Mouse (Mus musculus): ENCODE measurements around the gene Tspan14. TPM values are rescaled to one million over a fixed set of nuclear protein-coding genes. Genes with fewer than 3 reads are reported as not detected.

The Tspan14 gene
- total RNA-seq, 2 experiments from 2014 or later: 28.1 to 30.4 TPM

DNA sequence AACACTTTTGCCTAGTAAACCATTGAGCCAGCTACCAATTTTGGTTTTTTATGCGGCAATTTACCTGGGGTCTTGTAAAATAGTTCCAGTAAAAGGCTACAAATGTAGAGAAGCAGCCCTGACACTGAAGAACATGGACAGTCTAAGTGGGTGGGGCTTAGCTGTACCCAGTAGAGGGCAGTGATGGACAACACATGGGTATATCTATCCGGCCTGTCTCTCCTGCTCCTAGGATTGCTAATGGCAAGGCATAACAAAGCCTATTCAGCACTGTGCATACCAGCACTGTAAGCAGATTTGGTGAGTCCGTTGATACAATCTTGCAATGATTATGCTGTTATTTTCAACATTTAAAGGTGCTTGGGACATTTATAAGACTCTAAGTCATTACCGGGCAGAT is 12.4 kb upstream of the Tspan14 start:
- peak; percentile 45 to 65 for DNase-seq
- intact Hi-C loops (cut with DNase I): loop anchor here (1.0 to 10.0 kb wide), 4 partner anchors 33 to 187 kb away; partner anchors contain the start of gene Fam213a

DNA sequence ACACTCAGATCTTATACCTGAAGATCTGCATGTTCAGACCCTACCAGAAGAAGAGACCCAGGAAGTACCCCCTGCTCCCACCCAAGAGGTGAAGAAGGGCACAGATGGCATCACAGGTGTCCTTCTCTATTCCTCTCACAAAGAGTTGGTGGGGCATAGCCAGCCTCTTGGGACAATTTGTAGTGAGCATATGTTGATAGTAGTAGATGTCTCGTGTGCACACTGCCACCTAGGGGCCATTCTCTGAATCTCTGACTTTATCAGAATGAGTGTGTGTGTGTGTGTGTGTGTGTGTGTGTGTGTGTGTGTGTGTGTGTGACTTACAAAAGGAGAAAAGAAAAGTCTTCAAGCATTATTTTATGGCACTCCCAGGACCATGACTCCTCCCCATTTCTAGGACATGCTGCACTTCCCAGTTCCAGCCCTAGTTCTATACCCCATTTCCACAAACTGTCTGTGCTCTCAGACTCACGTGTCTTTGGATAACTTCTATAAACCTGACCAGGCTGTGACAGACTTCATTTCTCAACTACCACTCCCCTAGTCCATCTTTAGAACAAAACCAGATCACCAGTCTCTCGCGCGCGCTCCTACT is 8.6 kb upstream of the Tspan14 start:
- DNase-seq: peak; percentile 65 to 85
- intact Hi-C loops (cut with DNase I): loop anchor here (1.0 to 10.0 kb wide), 4 partner anchors 37 to 183 kb away; partner anchors contain the start of gene Fam213a

DNA sequence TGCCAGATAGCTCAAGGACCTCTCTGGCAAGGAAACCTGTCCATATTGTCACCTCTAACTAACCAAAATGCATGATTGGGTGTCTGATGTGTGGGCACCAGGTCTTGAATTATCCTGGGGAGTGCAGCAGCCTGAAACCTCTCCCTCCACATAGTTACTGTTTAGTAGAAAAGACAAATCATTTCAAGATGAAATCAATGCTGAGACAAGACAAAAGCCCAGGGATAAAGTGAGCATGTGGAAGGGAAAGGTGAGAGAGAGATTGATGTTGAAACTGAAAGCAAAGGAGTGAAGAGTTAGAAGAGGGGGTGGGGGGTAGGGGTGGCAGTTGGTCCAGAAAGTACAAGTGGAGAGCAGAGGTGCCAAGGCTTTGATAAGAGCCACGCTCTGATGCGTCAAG is 1.4 kb upstream of the Tspan14 start:
- no peak for DNase-seq
- intact Hi-C loops (cut with DNase I): no loop called here

DNA sequence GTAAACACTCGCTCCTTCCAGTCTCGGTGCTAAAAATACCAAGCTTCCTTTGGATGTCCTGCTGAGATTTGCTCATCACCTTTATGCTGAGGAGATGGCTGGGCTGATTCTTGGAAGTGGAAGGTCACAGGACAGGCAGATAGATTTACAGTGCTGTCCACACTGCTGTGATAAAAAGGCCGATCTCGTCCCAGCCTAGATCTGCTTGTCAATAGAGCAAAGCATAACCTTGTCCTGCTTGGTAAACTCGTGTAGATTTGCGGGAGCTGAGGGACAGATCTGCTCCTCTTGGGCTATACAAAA is 942 bp upstream of the Tspan14 start:
- intact Hi-C loops (cut with DNase I): no loop called here
- DNase-seq: no peak

DNA sequence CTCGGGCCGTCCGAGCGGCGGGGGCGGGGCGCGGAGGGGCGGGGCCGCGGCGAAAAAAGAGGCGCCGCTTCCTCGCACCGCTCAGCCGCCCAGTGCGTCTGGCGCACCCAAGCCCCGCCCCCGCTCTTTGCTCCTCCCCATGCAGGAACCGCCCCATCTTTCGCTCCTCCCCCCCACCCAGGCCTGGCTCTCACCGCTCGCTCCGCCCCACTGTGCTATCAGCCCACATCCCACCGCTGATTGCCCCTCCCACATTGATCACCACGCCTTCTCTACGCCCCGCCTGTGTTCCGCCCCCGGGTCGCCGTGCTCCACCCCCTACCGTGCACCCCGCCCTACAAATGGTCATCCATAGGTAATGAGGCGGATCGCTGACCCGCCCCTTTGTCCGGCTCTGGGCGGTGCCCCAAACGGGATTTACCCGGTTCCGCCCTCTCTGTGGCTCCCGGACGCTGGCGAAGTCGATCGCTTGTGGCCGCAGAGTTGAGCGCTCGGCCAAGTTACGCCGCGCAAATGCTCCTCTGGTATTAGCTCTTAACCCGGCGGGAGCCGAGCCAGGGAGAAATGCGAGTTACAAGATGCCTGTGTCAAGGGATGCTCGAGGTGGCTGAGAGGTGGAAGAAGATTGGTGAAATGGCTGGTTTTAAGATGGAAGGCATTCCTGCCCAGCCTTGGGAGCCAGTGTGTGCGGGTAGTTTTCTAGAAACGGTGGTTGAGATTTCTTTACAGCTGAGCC is 423 bp upstream of the Tspan14 start:
- DNase-seq: peak; percentile 97
- intact Hi-C loops (cut with DNase I): no loop called here

DNA sequence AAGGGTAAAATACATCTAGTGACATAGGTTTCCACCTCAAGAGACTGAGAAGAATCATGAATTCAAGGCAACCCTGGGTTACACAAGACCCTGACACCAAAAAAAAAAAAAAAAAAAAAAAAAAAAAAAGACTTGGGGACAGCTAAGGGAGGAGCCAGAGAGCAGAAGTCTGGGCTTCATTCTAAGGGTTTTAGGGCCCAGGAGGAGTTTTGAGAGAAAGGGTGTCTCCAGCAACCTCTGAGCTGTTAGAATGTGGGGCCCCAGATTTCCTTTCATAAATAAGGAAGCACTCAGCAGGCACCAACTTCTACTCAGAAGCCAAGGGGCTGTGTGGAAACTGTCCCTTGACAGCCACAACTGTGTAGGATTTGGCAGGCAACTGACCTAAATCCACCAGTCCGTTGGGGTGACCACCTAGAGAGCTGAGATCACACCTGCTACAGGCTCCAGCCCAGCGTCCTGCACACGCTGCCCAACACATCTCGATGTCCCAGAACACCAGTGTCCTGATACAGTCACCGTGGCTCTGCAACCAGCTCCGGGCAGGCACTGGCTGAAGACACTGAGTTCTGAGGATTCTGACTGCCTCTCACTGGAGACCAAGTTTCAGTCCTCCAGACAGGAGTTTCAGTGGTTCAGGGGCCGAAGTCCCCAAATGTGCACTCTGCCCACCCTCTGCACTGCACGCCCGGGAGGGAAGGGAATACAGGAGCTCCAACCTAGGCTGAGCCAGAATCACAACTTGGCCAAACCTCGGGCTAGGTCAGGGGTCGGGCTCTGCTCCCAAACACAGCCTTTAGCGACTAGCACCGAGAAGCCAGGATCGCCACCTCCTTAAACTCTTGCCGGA is 875 bp downstream of the Tspan14 start:
- intact Hi-C loops (cut with DNase I): no loop called here
- peak in 1 of 2 experiments; percentile 59 for DNase-seq

DNA sequence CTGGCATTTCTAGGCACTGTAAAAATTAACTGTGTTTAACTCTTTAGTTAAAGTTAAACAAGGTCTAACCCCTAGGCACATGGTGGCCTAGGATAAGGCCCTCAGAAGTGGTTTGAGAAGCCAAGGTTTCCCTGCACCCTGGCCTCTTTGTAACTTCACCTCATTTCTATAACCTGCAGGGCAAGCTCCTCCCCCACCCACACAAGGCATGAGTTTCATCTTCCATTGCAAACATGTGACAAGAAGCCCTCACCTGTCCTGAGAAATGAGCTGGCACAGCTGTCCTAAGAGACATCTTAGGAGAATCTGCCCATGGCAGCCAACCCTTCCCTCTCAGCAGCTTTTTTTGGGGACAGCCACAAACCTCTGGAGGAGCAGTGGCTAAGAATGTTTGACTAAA is 1.7 kb downstream of the Tspan14 start:
- intact Hi-C loops (cut with DNase I): no loop called here
- DNase-seq: no peak

DNA sequence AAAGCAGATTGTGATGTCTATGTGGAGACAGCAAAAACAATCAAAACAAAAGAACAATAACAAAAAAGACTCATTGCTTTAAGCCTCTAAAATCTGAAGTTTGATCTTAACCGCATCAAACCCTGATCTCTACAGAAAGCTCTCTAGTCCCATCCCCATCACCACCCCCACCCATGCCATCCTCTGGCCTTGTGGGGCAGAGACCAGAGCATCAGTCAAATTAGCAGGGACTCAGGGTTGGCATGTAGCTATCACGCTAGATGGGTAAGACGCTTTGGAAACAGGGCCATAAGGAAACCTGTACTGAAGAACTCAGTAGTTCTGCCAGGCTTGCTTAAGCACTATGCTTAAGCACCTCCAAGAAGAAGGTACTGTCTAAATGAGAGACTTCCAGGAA is 2.4 kb downstream of the Tspan14 start:
- intact Hi-C loops (cut with DNase I): no loop called here
- no peak for DNase-seq

DNA sequence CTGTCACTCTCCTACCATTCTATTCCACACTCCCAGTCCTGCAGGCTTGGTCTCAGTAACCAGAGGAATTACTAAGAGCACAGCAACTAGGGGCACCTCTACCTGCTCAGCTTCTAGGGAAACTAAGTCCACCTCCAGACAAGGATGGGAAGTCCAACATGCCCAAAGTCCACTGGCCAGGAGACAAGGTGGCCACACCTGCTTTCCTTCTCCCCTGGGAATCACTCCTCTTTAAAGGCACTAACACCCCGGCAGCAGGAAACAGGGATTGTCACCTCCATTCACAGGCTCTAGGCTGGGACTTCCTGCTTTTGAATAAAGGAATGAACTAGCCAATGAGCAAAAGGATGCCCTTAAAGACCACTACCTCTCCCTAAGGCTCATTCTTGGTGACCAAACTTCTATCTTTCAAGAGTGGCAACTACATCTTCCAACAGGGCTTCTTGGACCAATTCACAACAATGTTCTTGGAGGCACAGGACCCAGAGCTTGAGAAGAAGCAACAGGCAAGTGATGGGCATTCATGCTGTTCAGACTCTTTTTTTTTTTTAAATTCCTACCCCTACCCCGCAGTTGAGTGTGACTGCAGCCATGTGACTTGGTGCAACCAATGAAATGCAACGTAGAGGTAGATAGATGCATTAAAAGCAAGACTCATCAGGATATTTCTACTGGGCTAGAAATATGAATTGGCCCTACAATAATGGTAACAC is 3.0 kb downstream of the Tspan14 start:
- intact Hi-C loops (cut with DNase I): no loop called here
- no peak for DNase-seq

DNA sequence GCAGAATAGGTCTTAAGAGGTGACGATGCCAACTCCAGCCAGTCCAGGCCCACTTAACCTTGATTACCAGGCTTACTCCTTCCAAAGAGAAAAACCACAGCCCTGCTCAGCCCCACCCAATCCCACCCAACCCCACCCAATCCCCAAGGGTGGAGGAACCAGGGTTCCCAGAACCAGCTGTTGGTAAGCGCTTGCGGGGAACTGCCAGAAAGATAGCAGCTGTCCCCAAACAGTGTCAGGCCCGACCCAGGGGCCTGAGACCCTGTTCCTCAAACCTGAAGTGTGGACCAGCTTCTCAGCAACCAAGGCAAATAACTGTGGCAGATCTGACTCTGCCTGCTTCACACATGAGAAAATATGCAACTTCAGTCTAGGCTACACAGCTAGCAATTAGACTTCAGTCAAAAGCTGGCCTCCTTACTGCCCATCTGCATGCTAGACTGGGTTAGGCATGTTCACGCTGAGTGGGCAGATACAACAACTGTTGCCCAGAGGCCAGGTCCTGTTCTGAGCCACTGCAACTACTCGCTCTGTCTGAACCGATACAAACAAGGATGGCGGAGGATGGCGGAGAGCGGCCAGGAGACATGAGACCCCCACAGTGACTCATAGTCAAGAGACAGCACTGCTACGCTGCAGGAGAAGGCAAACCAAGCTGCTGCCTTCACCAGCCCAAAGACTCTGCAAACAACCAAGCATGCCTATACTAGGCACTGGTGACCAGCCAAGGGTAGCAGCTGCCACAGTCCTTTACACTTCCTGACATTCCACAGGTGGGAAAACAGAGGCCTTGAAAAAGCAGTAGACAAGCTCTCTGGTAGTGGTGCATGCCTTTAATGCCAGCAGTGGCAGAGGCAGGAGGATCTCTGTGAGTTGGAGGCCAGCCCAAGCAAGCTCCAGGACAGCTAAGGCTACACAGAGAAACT is 4.0 kb downstream of the Tspan14 start:
- DNase-seq: no peak
- intact Hi-C loops (cut with DNase I): no loop called here

DNA sequence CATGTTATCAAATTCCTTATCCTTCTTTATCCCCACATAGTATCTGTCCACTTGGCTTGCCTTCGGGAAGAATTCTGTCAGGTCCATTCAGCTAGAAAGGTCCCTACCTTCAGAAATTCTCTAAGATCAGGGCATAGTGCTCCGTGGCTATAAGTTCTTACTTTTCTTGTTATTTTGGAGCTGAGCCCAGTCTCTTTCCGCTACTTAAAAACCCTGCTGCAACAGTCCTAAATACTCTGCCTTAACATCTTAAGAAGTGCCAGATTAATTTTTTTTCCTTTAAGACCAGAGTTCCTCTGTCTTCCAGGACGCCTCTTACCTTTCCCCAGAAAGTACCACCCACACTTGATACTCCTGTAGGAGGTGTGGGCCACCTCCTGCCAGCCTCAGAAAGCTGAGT is 6.4 kb downstream of the Tspan14 start:
- DNase-seq: no peak
- intact Hi-C loops (cut with DNase I): no loop called here

DNA sequence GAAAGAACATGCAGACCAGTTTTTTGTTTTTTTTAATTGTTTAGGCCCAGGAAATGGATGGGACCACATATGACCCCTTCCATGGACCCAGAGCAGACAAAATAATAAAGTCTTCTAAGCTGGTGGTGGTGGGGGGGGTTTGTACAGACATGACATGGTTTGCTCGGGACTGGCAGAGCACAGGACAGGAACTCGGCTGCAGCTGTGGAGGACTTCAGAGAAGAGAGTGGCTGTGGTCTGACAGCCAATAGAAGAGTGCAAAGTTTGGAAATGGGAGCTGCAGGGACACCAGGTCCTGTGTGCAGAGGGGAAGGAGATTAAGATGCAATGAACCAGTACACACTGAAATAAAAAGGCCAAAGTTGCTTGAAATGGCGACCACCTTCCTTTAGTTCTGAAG is 7.0 kb downstream of the Tspan14 start:
- intact Hi-C loops (cut with DNase I): no loop called here
- no peak for DNase-seq

DNA sequence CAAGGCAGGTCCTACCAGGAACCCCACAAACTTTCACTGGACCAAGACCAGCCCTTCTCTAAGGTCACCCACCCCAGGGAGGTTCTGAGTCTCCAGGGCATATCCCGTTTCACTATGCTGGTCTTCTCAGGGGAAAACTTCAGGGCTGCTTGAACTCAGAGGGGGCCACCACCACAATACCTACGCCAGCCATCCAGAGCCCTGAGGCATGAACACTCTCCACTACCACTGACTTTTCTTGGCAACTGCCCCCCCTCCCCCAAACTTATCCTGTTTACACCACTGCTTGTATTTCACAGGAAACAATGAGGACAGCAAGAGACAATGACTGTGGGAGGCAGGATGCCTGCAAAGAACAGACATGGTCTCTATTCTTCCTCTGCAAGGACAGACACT is 7.6 kb downstream of the Tspan14 start:
- intact Hi-C loops (cut with DNase I): no loop called here
- DNase-seq: peak; percentile 47 to 56

DNA sequence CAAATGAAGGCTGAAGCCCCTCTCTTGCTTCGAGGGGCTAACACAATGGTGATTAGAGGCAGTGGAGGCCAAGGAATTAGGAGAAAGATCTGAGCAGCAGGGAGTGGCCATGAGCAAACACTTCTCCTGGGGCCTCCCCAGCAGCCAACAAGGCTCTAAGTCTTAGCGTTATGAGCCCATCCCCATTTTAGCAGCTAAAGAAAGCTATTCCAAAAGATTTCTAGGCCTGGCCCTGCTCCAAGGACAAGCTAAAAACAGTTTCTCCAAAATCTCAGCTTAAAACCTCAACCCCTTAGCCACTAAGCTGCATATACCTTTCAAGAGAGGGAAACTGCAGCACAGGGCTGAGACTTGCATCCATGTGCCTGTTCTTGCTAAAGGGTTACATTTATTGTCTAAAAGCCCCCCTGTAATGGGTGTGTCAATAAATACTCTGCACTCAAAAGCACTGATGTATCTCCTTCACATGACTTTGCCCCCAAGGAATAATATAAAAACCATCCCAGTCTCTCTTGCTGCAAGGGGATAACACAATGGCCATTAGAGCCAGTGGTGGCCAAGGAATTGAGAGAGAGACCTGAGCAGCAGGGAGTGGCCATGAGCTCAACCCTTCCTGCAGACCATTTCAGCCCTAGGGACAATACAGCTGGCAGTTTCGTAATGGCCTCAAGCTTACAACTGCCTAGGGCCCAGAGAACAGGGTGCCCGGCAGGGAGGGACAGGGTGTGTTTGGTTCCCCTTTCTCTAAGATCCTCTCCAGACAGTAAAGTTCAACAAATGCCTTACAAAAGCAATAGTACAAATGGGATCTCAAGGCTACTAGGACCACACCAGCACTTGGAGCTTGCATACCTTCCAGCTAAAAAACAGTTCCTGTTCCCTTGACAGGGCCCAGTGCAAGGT is 8.3 kb downstream of the Tspan14 start:
- peak; percentile 50 for DNase-seq
- intact Hi-C loops (cut with DNase I): no loop called here

DNA sequence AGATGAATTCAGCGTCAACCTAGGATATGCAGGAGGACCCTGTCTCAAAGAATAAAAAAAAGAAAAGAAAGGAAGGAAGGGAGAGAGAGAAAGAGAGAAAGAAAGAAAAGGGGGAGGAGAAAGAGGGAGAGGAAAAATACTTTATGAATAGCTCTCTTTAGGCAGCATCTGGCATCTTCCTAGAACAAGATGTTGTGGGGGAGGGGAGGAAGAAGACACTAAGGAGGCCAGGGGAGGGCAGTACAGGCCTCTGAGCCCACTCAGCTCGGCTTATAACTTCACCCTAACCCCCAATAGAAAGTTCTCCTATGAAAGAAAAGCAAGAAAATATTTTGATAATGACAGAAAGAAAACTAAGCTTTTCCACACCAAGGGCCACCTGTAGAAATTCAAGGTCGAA is 9.0 kb downstream of the Tspan14 start:
- intact Hi-C loops (cut with DNase I): no loop called here
- DNase-seq: no peak

DNA sequence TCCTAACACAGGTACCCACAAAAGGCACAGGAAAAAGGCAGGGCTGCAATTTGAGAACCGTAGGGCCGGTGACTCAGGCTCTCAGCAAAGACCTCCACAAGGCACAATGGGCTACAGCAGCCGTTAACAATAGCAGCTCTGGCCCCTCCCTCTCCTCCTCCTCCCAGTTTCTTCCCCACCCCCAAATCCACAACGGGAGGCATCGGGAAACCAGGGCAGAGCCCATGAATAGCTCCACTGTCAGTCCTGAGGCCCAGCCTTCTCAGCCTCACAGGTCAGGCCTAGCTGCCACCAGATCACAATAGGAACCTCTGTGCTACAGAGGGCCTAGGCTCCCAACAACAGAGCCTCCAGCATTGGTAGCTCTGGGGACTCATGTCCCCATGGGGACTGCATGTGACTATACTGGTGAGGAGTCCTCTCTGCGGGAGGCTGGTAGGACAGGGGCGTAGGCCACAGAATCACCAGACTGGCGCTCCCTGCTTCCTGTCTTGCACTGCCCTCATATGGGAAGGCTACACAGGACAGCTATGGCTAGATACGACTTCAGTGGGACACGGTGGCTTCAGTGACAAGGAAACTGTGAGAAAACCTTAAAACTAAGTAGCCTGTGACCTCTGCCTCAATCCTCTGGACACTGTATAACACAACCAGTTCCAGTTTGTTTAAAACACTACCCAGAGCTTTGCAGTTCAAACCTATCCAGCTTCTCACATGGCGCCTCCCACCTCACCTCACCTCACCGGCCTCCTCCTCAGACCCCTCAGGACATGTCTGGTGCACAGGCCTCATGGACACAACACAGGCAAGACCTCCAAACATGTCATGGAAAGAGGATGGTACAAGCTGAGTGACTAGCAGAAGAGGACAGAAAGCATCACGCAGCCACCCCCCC is 10.1 kb downstream of the Tspan14 start:
- intact Hi-C loops (cut with DNase I): no loop called here
- peak; percentile 54 to 57 for DNase-seq

DNA sequence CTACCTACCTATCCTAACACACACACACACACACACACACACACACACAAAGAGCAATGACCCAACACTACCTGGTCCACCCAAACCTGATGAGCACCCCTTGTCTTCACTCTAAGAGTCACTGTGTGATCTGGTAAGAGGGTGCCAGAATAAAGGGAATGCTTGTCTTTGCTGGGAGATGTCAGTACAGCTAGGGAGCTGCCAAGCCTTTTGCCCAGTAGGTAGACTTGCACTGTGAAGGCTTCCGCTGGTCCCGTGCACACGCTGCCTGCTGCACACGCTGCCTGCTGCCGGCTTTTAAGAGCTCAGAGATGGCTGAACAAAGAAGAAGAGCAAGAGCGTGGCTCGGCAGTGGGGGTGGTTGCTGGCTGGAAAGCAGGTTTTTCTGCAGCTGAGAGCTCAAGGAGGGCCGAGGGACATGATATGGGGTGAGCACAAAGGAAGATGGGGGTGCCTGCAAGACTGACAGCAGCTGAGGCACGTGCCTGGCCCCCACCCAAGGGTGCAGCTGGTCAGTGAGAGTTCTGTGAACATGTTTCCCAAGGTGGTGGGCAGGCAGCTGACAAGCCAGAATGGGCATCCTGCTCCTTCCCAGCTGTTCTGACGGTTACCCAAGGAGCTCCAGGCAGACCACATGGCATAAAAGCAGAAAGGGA is 10.9 kb downstream of the Tspan14 start:
- intact Hi-C loops (cut with DNase I): no loop called here
- peak; percentile 45 to 62 for DNase-seq

DNA sequence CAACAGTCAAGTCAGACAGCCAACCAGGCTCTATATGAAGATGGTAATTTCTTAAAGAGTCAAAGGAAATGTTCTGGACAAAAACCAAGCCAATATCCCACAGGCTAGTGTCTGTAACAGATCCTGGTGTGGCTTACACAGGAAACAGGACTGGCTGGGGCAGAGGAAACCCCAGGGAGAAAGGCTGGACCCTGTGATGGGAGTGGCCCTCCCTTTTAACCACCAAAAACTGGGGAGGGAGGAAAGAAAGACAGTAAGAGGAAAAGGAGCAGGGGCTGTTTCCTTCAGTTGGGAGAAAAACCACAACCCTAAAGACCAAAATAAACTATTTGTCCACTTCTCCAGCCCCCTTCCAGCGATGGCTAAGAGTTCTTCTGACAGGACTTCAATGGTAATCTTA is 11.5 kb downstream of the Tspan14 start:
- DNase-seq: no peak
- intact Hi-C loops (cut with DNase I): no loop called here

Measured in heart, postnatal 10 days (tissue).